Mouse (Mus musculus): Measurements from ENCODE around the gene Car7.

DNA sequence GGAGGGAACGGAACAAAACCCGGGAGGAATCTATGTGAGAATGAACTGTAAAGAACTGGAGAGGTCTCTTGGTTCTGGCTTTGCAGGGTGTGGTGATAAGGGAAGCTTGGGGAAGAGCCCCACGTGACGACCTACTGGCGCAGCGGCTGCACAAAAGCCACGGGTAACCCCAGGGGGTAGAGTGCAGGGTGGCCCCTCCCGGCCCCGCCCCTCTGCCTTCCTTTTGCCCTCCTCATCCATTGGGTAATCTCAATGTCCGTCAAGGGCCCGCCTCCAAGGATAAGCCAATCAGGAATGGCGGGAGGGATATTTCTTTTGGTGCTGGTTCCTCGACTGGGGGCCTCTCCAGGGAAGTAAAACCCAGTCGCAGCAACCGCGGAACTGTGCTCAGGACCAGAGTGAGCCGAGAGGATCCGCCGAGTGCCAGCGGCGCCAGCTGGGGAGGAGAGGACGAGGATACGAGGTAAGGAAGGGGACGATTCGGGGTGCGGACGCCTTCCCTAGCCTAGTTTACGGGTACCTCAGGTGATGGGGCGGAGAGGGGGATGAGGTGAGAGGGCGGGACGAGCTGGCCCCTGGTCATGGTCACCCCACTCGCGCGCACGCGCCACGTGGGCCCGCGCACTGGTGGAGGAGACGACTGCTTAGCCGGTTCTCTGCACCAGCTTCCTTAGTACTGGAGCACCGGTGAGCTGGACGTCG is 56.8 kb downstream of the Car7 start, which contains the start of gene Pdp2:
- TF ChIP-seq CTCF (IDR thresholded peaks at IDR 0.05 in 2 of 3, conservative IDR thresholded peaks at IDR 0.05 in 1 of 3; ENCODE audit: control insufficient read depth in 1 of 3, insufficient read depth in 1 of 3, low read depth in 2 of 3, low read length in 3 of 3, poor library complexity in 1 of 3, severe bottlenecking in 1 of 3) (no peak), JUND (IDR thresholded peaks at IDR 0.05; ENCODE audit: low read depth, low read length) (no peak), POLR2A (IDR thresholded peaks at IDR 0.05; ENCODE audit: control insufficient read depth in 1 of 2, insufficient read depth in 1 of 2, low read depth in 1 of 2, low read length in 2 of 2, poor library complexity in 1 of 2) (peak; percentile 62 to 93; a peak in 3 of 4 replicates), CHD2 (IDR thresholded peaks at IDR 0.05; ENCODE audit: low read length) (peak; percentile 84), EP300 (IDR thresholded peaks at IDR 0.05; ENCODE audit: low read depth in 1 of 2, low read length in 2 of 2) (peak in 1 of 2 experiments; percentile 7; a peak in 1 of 4 replicates)

Data from MEL (cell line).